Mouse (Mus musculus): ENCODE results near the gene Myl4. TPM values are rescaled to one million over a fixed set of nuclear protein-coding genes. Genes with fewer than 3 reads are reported as not detected.

The Myl4 gene
- total RNA-seq, 2 experiments from 2014 or later = 832 to 984 TPM

GRCm38 (mm10) chr11:104592066-104592835, 41.8 kb downstream of the Myl4 start:
- DNase-seq (ENCODE audit: low spot score) = no peak
- intact Hi-C loops (cut with DNase I) = loop anchor here (5.0 kb wide), 1 partner anchor 65 kb away; no protein-coding TSS in a partner anchor

- no peak for DNase-seq (ENCODE audit: low spot score)
- intact Hi-C loops (cut with DNase I) = no loop called here
Measured at GRCm38 (mm10) chr11:104596365-104596764, 45.9 kb downstream of the Myl4 start.

GRCm38 (mm10) chr11:104599265-104599945, 48.9 kb downstream of the Myl4 start:
- intact Hi-C loops (cut with DNase I) = no loop called here
- no peak for DNase-seq (ENCODE audit: low spot score)

GRCm38 (mm10) chr11:104600675-104601074, 50.2 kb downstream of the Myl4 start:
- intact Hi-C loops (cut with DNase I) = no loop called here
- DNase-seq (ENCODE audit: low spot score) = no peak

GRCm38 (mm10) chr11:104604192-104604591, 53.7 kb downstream of the Myl4 start:
- DNase-seq (ENCODE audit: low spot score) = no peak
- intact Hi-C loops (cut with DNase I) = no loop called here

GRCm38 (mm10) chr11:104607491-104608245, 57.2 kb downstream of the Myl4 start, which contains the start of gene Itgb3:
Gene Itgb3, plus strand, starts transcription at chr11:104608000.
- intact Hi-C loops (cut with DNase I) = no loop called here
- peak; percentile 55 for DNase-seq (ENCODE audit: low spot score)

- intact Hi-C loops (cut with DNase I) = no loop called here
- DNase-seq (ENCODE audit: low spot score) = no peak
Measured at GRCm38 (mm10) chr11:104608249-104608920, 57.9 kb downstream of the Myl4 start.

GRCm38 (mm10) chr11:104609033-104609684, 58.7 kb downstream of the Myl4 start:
- intact Hi-C loops (cut with DNase I) = no loop called here
- no peak for DNase-seq (ENCODE audit: low spot score)

GRCm38 (mm10) chr11:104609733-104610132, 59.3 kb downstream of the Myl4 start:
- DNase-seq (ENCODE audit: low spot score) = no peak
- intact Hi-C loops (cut with DNase I) = no loop called here

- DNase-seq (ENCODE audit: low spot score) = no peak
- intact Hi-C loops (cut with DNase I) = no loop called here
Measured at GRCm38 (mm10) chr11:104611579-104612151, 61.2 kb downstream of the Myl4 start.

GRCm38 (mm10) chr11:104613551-104613950, 63.1 kb downstream of the Myl4 start:
- intact Hi-C loops (cut with DNase I) = no loop called here
- DNase-seq (ENCODE audit: low spot score) = no peak

- intact Hi-C loops (cut with DNase I) = no loop called here
- DNase-seq (ENCODE audit: low spot score) = no peak
Measured at GRCm38 (mm10) chr11:104614130-104614529, 63.7 kb downstream of the Myl4 start.

GRCm38 (mm10) chr11:104616182-104616581, 65.7 kb downstream of the Myl4 start:
- no peak for DNase-seq (ENCODE audit: low spot score)
- intact Hi-C loops (cut with DNase I) = no loop called here

GRCm38 (mm10) chr11:104618638-104619076, 68.2 kb downstream of the Myl4 start:
- no peak for DNase-seq (ENCODE audit: low spot score)
- intact Hi-C loops (cut with DNase I) = no loop called here

- intact Hi-C loops (cut with DNase I) = no loop called here
- DNase-seq (ENCODE audit: low spot score) = no peak
Measured at GRCm38 (mm10) chr11:104619084-104620022, 68.9 kb downstream of the Myl4 start.

- intact Hi-C loops (cut with DNase I) = no loop called here
- DNase-seq (ENCODE audit: low spot score) = no peak
Measured at GRCm38 (mm10) chr11:104622040-104622962, 71.8 kb downstream of the Myl4 start.

- intact Hi-C loops (cut with DNase I) = no loop called here
- peak; percentile 48 for DNase-seq (ENCODE audit: low spot score)
Measured at GRCm38 (mm10) chr11:104624791-104625391, 74.4 kb downstream of the Myl4 start.
